Mouse (Mus musculus) heart, adult 2 months (tissue): ENCODE measurements around the gene Tnnc2.

Experiments
- CTCF ChIP-seq: fragments of 200-600 bp; IDR thresholded peaks from 2 replicates; pipeline ENCODE4 v1.8.1; 2022; ENCODE audit warnings: antibody characterized with exemption, mild to moderate bottlenecking, moderate library complexity
- POLR2A ChIP-seq: fragments of 200-500 bp; IDR thresholded peaks from 2 replicates; pipeline ENCODE4 v1.6.1; 2011; ENCODE audit warnings: mild to moderate bottlenecking, low read depth, low read length, control low read depth; ENCODE audit not compliant: insufficient read depth

GRCm38 (mm10) chr2:164803921-164804313 lies 24.1 kb upstream of the Tnnc2 start:
- TF ChIP-seq POLR2A (no peak), CTCF (no peak)
